Mouse (Mus musculus) thymus, adult 2 months (tissue): ENCODE measurements around the gene Nfe2l1.

Experiments used
- CTCF ChIP-seq: fragments of 200-500 bp; IDR thresholded peaks from 2 replicates; pipeline ENCODE4 v1.5.1; 2012; ENCODE audit warnings: mild to moderate bottlenecking, control low read depth, low read length, moderate library complexity, borderline replicate concordance; ENCODE audit not compliant: control insufficient read depth, poor library complexity, insufficient read depth; ENCODE audit errors: extremely low read depth
- POLR2A ChIP-seq: fragments of 200-500 bp; IDR thresholded peaks from 2 replicates; pipeline ENCODE4 v1.6.1; 2012; ENCODE audit warnings: mild to moderate bottlenecking, low read length, control low read depth, moderate library complexity; ENCODE audit not compliant: control insufficient read depth, poor library complexity, insufficient read depth; ENCODE audit errors: extremely low read depth

GRCm38 (mm10) chr11:96837298-96837697, 7.5 kb upstream of the Nfe2l1 start:
- TF ChIP-seq CTCF (no peak), POLR2A (no peak)
